Mouse (Mus musculus) lung, adult 18-20 months (tissue): ENCODE results near the gene Nfic.
"Not testable (repeated sequence)": the region's sequence is repeated elsewhere in the genome, so short reads cannot be mapped to it uniquely, and the experiment has no call there.

Experiments
- DNase-seq, 2 experiments: peaks; one replicate each; pipeline ENCODE4 v3.0.0; 2022; ENCODE audit warnings: mixed read lengths in 2 of 2

Gene Nfic

DNA sequence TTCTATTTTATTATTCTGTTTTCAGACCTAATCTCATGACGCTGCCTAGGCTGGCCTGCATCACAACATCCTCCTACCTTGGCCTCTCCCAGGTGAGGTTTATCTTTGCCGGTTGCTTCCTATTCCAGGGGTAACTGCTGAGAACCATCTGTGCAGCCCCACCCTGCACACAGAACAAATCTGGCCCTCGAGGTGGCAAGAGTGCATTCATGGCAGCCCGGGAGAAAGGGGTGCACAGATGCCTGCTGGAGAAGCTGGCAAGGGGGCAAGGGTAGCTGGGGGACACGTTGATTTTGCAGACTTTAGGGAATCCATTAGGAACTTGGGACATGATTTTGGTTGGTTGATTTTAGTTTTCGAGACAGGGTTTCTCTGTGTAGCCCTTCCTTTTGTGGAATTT is 2.8 kb upstream of the Nfic start:
- DNase-seq, result no peak

GRCm38 (mm10) chr10:81457624-81458023 is 2.2 kb upstream of the Nfic start:
- no peak for DNase-seq

DNA sequence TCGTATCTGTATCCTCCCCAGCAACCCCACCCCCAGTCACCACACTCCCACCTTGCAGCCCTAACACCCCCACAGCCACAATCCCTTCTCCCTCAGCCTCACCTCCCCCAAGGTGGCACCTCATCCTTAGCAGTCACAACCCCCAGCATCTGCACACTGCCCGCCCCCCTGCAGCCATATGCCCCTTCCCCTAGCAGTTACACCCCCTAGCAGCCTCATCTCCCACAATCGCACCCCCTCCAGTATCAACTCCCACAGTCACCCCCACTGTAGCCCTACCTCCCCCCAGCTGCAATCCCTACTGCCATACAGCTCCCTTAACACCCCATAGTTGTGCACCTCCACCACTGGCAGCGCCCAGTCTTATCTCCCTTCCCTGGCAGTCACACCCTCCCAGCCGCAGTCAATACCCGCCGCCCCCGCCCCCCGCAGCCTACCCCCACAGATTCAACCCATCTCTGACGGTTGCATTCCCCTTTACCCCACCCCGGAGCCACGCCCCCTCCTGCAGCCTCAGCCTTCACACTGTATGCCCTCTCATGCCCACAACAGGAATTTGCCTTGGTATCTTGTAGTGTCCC is 1.6 kb upstream of the Nfic start:
- DNase-seq, result no peak

DNA sequence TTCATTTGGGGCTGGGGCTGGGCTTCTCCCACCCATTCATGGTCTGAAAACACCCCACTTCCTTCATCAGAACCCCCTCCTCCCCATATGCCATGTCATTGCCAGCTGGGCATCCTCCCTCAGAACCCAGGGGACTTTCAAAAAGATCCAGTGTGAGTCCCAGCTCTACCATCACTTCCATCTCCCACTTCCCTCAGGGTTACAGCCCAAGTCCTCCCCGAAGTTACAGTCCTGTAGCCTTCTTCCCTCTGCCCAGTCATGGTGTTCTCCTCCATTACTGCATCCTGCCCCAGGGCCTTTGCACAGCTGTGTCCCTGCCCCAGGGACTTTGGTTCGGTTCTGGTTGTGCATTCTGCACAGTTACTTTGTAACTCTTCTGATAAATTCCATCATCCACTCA is 1.3 kb downstream of the Nfic start:
- DNase-seq, result no peak

- DNase-seq, result peak; percentile 20 to 50
Observed at GRCm38 (mm10) chr10:81452947-81453288, 2.5 kb downstream of the Nfic start.

GRCm38 (mm10) chr10:81452237-81452946 is 3.0 kb downstream of the Nfic start:
- DNase-seq, result no peak

DNA sequence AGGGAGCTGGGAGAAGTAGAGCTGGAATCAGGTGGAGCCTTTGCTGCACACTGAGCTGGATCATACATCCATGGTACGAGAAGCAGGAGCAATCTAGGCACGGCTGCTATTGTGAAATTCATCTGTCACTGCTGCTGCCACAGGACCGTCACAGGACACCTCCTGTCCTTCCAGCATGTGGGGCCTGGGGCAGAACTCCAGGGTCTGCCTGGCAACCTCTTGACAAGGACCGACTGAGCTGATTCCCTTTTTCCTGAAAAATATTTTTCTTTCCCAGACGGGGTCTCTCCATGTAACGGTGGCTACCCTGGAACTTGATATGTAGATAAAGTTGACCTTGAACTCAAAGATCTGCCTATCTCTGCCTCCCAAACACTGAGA is 4.1 kb downstream of the Nfic start:
- no peak for DNase-seq

DNA sequence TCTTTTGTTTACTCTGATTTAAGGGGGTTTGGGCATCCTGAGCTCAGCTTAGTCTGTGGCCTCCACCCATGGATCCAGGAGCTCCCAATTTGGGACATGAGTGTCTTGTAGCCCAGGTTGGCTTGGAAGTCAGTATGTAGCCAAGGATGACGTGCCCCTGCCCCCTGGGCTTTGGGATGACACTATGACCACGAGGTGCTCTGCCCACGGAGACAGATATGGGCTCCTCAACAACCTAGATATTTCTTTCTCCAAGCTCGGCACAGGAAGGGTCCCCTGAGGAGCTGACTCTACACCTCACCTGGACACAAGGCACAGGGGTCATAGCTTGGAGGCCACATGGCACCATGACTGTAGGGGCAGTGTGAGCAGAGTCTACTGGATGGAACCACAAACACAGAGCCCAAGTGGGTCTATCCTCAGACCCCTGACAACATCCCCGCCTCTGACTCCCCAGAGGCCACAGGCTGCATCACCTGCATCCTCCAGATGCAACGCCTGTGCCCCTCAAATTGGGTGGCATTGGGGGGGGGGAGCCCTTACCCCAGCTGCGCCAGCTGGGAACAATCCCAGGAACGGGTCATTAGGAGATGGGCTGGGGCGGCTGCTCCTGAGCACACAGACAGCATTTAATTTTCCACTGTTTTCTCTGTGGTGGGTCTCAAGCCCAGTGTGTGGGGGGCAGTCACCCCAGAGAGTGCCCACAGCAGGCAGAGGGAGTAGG is 4.6 kb downstream of the Nfic start:
- no peak for DNase-seq

DNA sequence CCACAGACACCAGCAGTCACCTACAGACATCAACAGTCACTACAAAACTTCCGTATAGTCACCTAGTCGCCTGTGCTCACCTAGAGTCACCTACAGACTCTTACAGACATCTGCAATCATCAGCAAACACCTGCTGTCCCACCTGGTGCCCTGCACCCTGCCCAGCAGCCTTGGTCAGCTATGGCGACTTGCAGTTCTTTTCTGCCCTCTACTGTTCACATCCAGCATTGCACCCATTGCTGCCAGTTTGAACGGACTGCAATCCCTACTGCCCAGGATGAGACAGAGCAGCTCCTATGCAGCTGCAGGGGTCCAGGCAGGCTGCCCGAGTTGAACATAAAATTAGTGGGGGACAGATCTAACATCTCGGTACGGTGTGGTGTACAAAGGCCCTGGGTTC is 5.3 kb downstream of the Nfic start:
- peak; percentile 72 to 82 for DNase-seq

- DNase-seq, result not testable (repeated sequence)
Observed at GRCm38 (mm10) chr10:81445516-81445915, 9.9 kb downstream of the Nfic start.

DNA sequence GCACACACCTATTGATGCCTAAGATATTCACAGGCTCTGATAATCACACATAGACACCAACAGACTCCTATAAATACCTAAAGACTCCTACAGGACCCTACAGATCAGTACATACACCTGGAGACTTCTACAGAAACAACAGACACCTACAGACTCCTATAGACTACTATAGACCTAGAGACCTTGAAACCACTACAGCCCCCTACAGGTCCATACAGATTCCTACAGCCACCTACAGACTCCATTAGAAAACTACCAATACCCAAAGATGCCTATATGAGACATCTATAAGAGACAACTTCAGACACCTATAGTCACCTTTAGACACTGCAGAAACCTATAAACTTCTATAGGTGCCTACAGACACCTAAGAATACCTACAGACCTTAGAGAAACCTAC is 14.4 kb downstream of the Nfic start:
- DNase-seq, result no peak

- peak; percentile 83 to 87 for DNase-seq
Observed at GRCm38 (mm10) chr10:81435436-81435835, 20.0 kb downstream of the Nfic start.

- DNase-seq, result peak in 1 of 2 experiments; percentile 21
Observed at GRCm38 (mm10) chr10:81434361-81435263, 20.8 kb downstream of the Nfic start.

DNA sequence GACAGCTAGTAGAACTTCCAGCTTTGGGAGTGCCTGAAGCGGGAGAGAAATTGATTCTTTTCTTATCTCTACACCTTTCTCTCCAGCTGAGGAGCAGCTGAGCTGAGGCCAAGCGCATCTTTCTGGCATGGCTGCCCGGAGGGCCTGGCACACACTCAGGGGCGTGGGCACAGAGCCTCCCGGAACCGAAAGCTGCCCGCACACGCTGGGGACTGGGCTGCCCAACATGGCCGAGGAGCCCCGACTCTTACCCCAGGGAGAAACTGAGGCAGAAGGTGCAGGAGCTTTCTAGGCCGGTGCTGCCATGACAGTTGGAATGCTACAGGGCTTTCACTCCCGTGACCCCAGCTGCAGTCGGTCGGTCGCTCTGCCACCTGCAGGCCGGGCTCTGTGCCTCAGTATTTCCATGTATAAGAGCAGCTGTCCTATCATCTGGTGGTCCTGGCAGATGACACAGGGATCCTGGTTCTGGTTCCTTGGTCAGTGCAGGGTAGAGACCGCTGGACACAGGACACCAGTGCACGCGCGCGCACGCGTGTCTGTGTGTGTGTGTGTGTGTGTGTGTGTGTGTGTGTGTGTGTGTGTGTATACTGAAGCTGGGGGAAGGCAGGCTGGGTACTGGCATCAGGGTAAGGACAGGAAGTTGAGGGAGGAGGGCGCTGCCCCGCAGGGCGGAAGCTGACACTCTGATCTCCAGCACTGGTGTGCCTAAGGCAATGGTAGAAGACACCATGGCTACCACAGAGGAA is 21.7 kb downstream of the Nfic start:
- peak; percentile 80 to 81 for DNase-seq

DNA sequence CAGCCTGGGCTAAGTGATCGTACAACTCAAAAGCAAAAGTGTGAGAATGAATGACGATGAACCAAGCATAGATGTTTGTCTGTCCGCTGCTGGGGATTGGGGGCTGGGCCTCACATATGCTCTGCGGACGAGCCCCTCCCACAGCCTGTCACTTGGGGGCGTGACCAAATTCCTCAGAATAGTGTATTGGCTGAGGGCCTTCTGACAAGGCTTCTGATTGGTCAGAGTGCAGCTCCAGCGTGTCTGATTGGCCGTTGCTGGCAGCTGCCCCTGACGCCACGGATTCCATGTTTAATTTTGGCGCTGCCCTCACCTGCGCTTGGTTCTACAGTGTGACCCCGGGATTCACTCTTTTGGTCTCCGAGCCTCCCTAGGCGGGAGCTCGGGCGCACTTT is 22.6 kb downstream of the Nfic start:
- DNase-seq, result peak; percentile 96 to 97

- no peak for DNase-seq
Observed at GRCm38 (mm10) chr10:81432169-81432867, 23.1 kb downstream of the Nfic start.

- DNase-seq, result peak in 1 of 2 experiments; percentile 31
Observed at GRCm38 (mm10) chr10:81431526-81432168, 23.8 kb downstream of the Nfic start.

DNA sequence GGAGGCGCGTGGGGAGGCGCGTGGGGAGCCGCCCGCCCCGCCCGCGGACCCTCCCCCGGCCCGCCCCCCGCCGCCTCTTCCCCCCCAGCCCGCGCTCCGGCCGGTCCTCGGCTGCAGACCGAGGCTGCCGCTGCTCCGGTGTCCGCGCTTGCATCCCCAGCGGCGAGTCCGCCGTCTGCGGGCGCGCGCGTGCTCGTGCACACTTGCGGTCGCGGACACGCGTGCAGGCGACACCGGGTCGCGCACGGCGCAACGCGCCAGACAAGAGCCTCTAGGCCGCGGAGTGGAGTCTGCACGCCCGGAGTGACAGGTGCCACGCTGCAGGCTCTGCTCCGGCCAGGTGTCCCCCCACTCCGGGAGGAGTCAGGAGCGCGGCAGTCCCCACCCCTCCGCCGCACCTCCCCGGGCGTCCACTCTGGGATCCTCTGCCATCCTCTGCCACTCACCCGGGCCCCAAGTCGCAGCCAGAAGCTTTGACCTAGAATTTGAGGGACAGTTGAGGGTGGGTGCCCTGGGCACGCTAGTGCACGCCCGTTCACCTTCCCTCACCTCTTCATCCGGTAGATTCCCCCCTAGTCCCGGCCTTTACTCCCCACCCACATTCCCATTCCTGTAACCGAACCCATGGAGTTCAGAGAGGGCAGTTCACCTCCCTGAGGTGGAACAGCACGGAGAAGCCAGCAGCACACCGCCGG is 24.5 kb downstream of the Nfic start:
- peak in 1 of 2 experiments; percentile 53 for DNase-seq

- DNase-seq, result peak; percentile 77 to 81
Observed at GRCm38 (mm10) chr10:81430141-81430830, 25.1 kb downstream of the Nfic start.

- DNase-seq, result peak; percentile 94 to 96
Observed at GRCm38 (mm10) chr10:81429605-81430061, 25.8 kb downstream of the Nfic start.
